Mouse (Mus musculus): ENCODE measurements around the gene Col27a1. TPM values are rescaled to one million over a fixed set of nuclear protein-coding genes. Genes with fewer than 3 reads are reported as not detected.
A peak's percentile ranks its signal among the peaks of the same experiment; 100 is the strongest.

Gene Col27a1
- polyA plus RNA-seq, 1 experiment from 2014 or later: 7.2 TPM

- H3K27me3 ChIP-seq (replicated peaks; ENCODE audit: insufficient read depth, low read length): no peaks in the 10 kb centered on the region
- no peaks in the 10 kb centered on the region for H3K36me3 ChIP-seq (ENCODE audit: insufficient read depth, low read length)
- TF ChIP-seq EP300 (IDR thresholded peaks at IDR 0.05): no peak
- peak; percentile 97 for TF ChIP-seq CTCF (IDR thresholded peaks at IDR 0.05)
- ATAC-seq (peak; percentile 44; the same call in 1 of the 2 replicates), DNase-seq (ENCODE audit: low spot score) (peak; percentile 80)
- H3K4me3 ChIP-seq (ENCODE audit: low read depth, low read length): no peak overlapping the region
- no peak overlapping the region for H3K4me2 ChIP-seq (replicated peaks; ENCODE audit: low read depth, low read length)
- H3K27ac ChIP-seq (ENCODE audit: low read length): no peak overlapping the region
- no peaks in the 10 kb centered on the region for H3K4me1 ChIP-seq (ENCODE audit: insufficient read depth, low read depth, low read length)
- WGBS: 7% methylated on average over 5 of the region's 5 CpGs
- H3K9ac ChIP-seq (replicated peaks; ENCODE audit: low read depth): no peak overlapping the region
- no peaks in the 10 kb centered on the region for H3K9me3 ChIP-seq (ENCODE audit: low read length)
These were observed 32.2 kb upstream of the Col27a1 start for GRCm38 (mm10) chr4:63181556-63181955.

GRCm38 (mm10) chr4:63186281-63186870, 27.4 kb upstream of the Col27a1 start:
- Histone ChIP-seq H3K27ac (ENCODE audit: low read length) (peak overlapping the region; percentile 57; the same call in 1 of the 2 replicates), H3K27me3 (replicated peaks; ENCODE audit: insufficient read depth, low read length) (no peaks in the 10 kb centered on the region), H3K36me3 (ENCODE audit: insufficient read depth, low read length) (no peaks in the 10 kb centered on the region), H3K4me1 (ENCODE audit: insufficient read depth, low read depth, low read length) (no peaks in the 10 kb centered on the region), H3K9me3 (ENCODE audit: low read length) (no peaks in the 10 kb centered on the region), H3K4me3 (ENCODE audit: low read depth, low read length) (no peak overlapping the region), H3K9ac (replicated peaks; ENCODE audit: low read depth) (no peak overlapping the region), H3K4me2 (replicated peaks; ENCODE audit: low read depth, low read length) (peak overlapping the region; percentile 25; the same call in 1 of the 2 replicates)
- WGBS: 35% methylated on average over 21 of the region's 21 CpGs
- TF ChIP-seq EP300 (IDR thresholded peaks at IDR 0.05) (peak; percentile 31; the same call in 1 of the 2 replicates), CTCF (IDR thresholded peaks at IDR 0.05) (no peak; the same call in 1 of the 2 replicates)
- DNase-seq (ENCODE audit: low spot score): peak; percentile 90
- ATAC-seq: peak; percentile 93

- Histone ChIP-seq H3K27me3 (replicated peaks; ENCODE audit: insufficient read depth, low read length) (no peaks in the 10 kb centered on the region), H3K9ac (replicated peaks; ENCODE audit: low read depth) (no peak overlapping the region), H3K36me3 (ENCODE audit: insufficient read depth, low read length) (no peaks in the 10 kb centered on the region), H3K27ac (ENCODE audit: low read length) (no peak overlapping the region), H3K4me2 (replicated peaks; ENCODE audit: low read depth, low read length) (no peak overlapping the region), H3K4me3 (ENCODE audit: low read depth, low read length) (no peak overlapping the region), H3K4me1 (ENCODE audit: insufficient read depth, low read depth, low read length) (no peaks in the 10 kb centered on the region), H3K9me3 (ENCODE audit: low read length) (no peaks in the 10 kb centered on the region)
- WGBS: 37% methylated on average over 5 of the region's 5 CpGs
- DNase-seq (ENCODE audit: low spot score) (no peak), ATAC-seq (no peak)
- TF ChIP-seq CTCF (IDR thresholded peaks at IDR 0.05) (no peak), EP300 (IDR thresholded peaks at IDR 0.05) (no peak)
These were observed 22.2 kb upstream of the Col27a1 start for GRCm38 (mm10) chr4:63191641-63192040.

GRCm38 (mm10) chr4:63194366-63194765, 19.4 kb upstream of the Col27a1 start:
- Histone ChIP-seq H3K9me3 (ENCODE audit: low read length) (no peaks in the 10 kb centered on the region), H3K27ac (ENCODE audit: low read length) (no peak overlapping the region), H3K4me1 (ENCODE audit: insufficient read depth, low read depth, low read length) (no peaks in the 10 kb centered on the region), H3K36me3 (ENCODE audit: insufficient read depth, low read length) (no peaks in the 10 kb centered on the region), H3K27me3 (replicated peaks; ENCODE audit: insufficient read depth, low read length) (no peaks in the 10 kb centered on the region), H3K4me3 (ENCODE audit: low read depth, low read length) (no peak overlapping the region), H3K9ac (replicated peaks; ENCODE audit: low read depth) (no peak overlapping the region), H3K4me2 (replicated peaks; ENCODE audit: low read depth, low read length) (no peak overlapping the region)
- ATAC-seq (peak; percentile 63), DNase-seq (ENCODE audit: low spot score) (peak; percentile 47)
- 60% methylated on average over 2 of the region's 2 CpGs for WGBS
- TF ChIP-seq EP300 (IDR thresholded peaks at IDR 0.05) (no peak), CTCF (IDR thresholded peaks at IDR 0.05) (no peak)

- no peaks in the 10 kb centered on the region for H3K36me3 ChIP-seq (ENCODE audit: insufficient read depth, low read length)
- TF ChIP-seq EP300 (IDR thresholded peaks at IDR 0.05) (no peak), CTCF (IDR thresholded peaks at IDR 0.05) (no peak)
- H3K9me3 ChIP-seq (ENCODE audit: low read length): no peaks in the 10 kb centered on the region
- no peak overlapping the region for H3K27ac ChIP-seq (ENCODE audit: low read length)
- ATAC-seq: no peak
- no peak overlapping the region for H3K4me3 ChIP-seq (ENCODE audit: low read depth, low read length)
- H3K4me2 ChIP-seq (replicated peaks; ENCODE audit: low read depth, low read length): no peak overlapping the region
- H3K9ac ChIP-seq (replicated peaks; ENCODE audit: low read depth): no peak overlapping the region
- no peaks in the 10 kb centered on the region for H3K27me3 ChIP-seq (replicated peaks; ENCODE audit: insufficient read depth, low read length)
- DNase-seq (ENCODE audit: low spot score): no peak
- no peaks in the 10 kb centered on the region for H3K4me1 ChIP-seq (ENCODE audit: insufficient read depth, low read depth, low read length)
- 89% methylated on average over 5 of the region's 5 CpGs for WGBS
These were observed 14.4 kb upstream of the Col27a1 start for GRCm38 (mm10) chr4:63199366-63199765.

- WGBS: 86% methylated on average over 7 of the region's 7 CpGs
- Histone ChIP-seq H3K4me3 (ENCODE audit: low read depth, low read length) (no peak overlapping the region), H3K9ac (replicated peaks; ENCODE audit: low read depth) (no peak overlapping the region), H3K27me3 (replicated peaks; ENCODE audit: insufficient read depth, low read length) (no peaks in the 10 kb centered on the region), H3K4me2 (replicated peaks; ENCODE audit: low read depth, low read length) (no peak overlapping the region), H3K4me1 (ENCODE audit: insufficient read depth, low read depth, low read length) (no peaks in the 10 kb centered on the region), H3K27ac (ENCODE audit: low read length) (no peak overlapping the region), H3K36me3 (ENCODE audit: insufficient read depth, low read length) (no peaks in the 10 kb centered on the region), H3K9me3 (ENCODE audit: low read length) (no peaks in the 10 kb centered on the region)
- TF ChIP-seq EP300 (IDR thresholded peaks at IDR 0.05) (no peak), CTCF (IDR thresholded peaks at IDR 0.05) (no peak)
- ATAC-seq: no peak
- no peak for DNase-seq (ENCODE audit: low spot score)
These were observed 9.9 kb upstream of the Col27a1 start for GRCm38 (mm10) chr4:63203874-63204273.
